Mouse (Mus musculus) liver, embryonic 14.5 days (tissue): Measurements from ENCODE around the gene Glg1.

ENCODE experiments used
- CTCF ChIP-seq: IDR thresholded peaks from 2 replicates; pipeline ENCODE4 v1.5.1; 2016; ENCODE audit warnings: antibody characterized with exemption, low read depth, control low read depth
- EP300 ChIP-seq: IDR thresholded peaks from 2 replicates; pipeline ENCODE4 v1.6.1; 2016; ENCODE audit warnings: antibody characterized with exemption, low read depth

DNA sequence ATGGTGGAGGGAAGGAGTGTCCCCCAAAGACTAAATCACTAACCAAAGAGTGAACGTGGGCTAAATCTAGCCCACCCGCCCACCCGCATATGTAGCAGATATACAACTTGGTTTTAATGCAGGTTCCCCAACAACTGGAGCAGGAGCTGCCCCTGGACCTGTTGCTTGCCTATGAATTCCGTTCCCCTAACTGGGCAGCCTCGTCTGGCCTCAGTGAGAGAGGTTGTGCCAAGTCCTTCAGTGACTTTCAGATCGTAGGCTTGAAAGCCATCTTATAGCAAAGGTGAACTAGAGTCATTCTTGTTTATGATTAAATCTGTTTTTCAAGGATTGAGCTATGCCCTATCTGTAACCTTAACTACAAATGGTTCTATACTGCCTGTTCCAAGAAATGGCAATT is 52.7 kb downstream of the Glg1 start:
- TF ChIP-seq CTCF (no peak), EP300 (no peak)
